Mouse (Mus musculus): Measurements from ENCODE around the gene Rbfox2. TPM values are rescaled to one million over a fixed set of nuclear protein-coding genes. Genes with fewer than 3 reads are reported as not detected.
A peak's percentile ranks its signal among the peaks of the same experiment; 100 is the strongest.

The Rbfox2 gene
- polyA plus RNA-seq, 1 experiment from 2014 or later = 69.4 TPM

GRCm38 (mm10) chr15:77226831-77227354, 79.9 kb downstream of the Rbfox2 start:
- Histone ChIP-seq H3K27ac (replicated peaks) (no peak overlapping the region; the same call in 1 of the 2 replicates), H3K4me2 (replicated peaks) (no peak overlapping the region), H3K4me3 (replicated peaks) (no peak overlapping the region), H3K9ac (no peak overlapping the region), H3K4me1 (peaks cover 13% of the 10 kb centered on the region), H3K36me3 (no peaks in the 10 kb centered on the region), H3K27me3 (no peaks in the 10 kb centered on the region), H3K9me3 (replicated peaks) (no peaks in the 10 kb centered on the region)
- no peak for ATAC-seq (ENCODE audit: insufficient number of reproducible peaks, low FRiP score, low TSS enrichment, low read depth)
- WGBS = 61% methylated on average over 7 of the region's 7 CpGs

GRCm38 (mm10) chr15:77225858-77226257, 80.9 kb downstream of the Rbfox2 start:
- 20% methylated on average over 4 of the region's 4 CpGs for WGBS

GRCm38 (mm10) chr15:77225274-77225673, 81.5 kb downstream of the Rbfox2 start:
- Histone ChIP-seq H3K4me2 (replicated peaks) (no peak overlapping the region), H3K27ac (replicated peaks) (no peak overlapping the region), H3K27me3 (no peaks in the 10 kb centered on the region), H3K9ac (no peak overlapping the region), H3K9me3 (replicated peaks) (no peaks in the 10 kb centered on the region), H3K36me3 (no peaks in the 10 kb centered on the region), H3K4me1 (peaks cover 14% of the 10 kb centered on the region), H3K4me3 (replicated peaks) (no peak overlapping the region)
- ATAC-seq (ENCODE audit: insufficient number of reproducible peaks, low FRiP score, low TSS enrichment, low read depth) = no peak

More at GRCm38 (mm10) chr15:77225858-77226257, 80.9 kb downstream of the Rbfox2 start:
- H3K9me3 ChIP-seq (replicated peaks) = no peaks in the 10 kb centered on the region
- ATAC-seq (ENCODE audit: insufficient number of reproducible peaks, low FRiP score, low TSS enrichment, low read depth) = no peak
- H3K27ac ChIP-seq (replicated peaks) = peak overlapping the region; percentile 40
- no peaks in the 10 kb centered on the region for H3K27me3 ChIP-seq
- H3K9ac ChIP-seq = no peak overlapping the region
- no peak overlapping the region for H3K4me3 ChIP-seq (replicated peaks)
- no peaks in the 10 kb centered on the region for H3K36me3 ChIP-seq
- H3K4me1 ChIP-seq = peaks cover 13% of the 10 kb centered on the region
- H3K4me2 ChIP-seq (replicated peaks) = no peak overlapping the region

- Histone ChIP-seq H3K4me2 (replicated peaks) (no peak overlapping the region), H3K27me3 (no peaks in the 10 kb centered on the region), H3K27ac (replicated peaks) (no peak overlapping the region), H3K9me3 (replicated peaks) (no peaks in the 10 kb centered on the region), H3K36me3 (no peaks in the 10 kb centered on the region), H3K4me3 (replicated peaks) (no peak overlapping the region), H3K9ac (no peak overlapping the region), H3K4me1 (peaks cover 37% of the 10 kb centered on the region)
- no peak for ATAC-seq (ENCODE audit: insufficient number of reproducible peaks, low FRiP score, low TSS enrichment, low read depth)
- WGBS = 74% methylated on average over 4 of the region's 4 CpGs
These were observed 86.0 kb downstream of the Rbfox2 start for GRCm38 (mm10) chr15:77220833-77221232.

- H3K27ac ChIP-seq (replicated peaks) = no peak overlapping the region; the same call in 1 of the 2 replicates
- peaks cover 39% of the 10 kb centered on the region for H3K4me1 ChIP-seq
- no peaks in the 10 kb centered on the region for H3K9me3 ChIP-seq (replicated peaks)
- H3K4me2 ChIP-seq (replicated peaks) = no peak overlapping the region
- no peaks in the 10 kb centered on the region for H3K27me3 ChIP-seq
- H3K4me3 ChIP-seq (replicated peaks) = no peak overlapping the region
- no peaks in the 10 kb centered on the region for H3K36me3 ChIP-seq
- ATAC-seq (ENCODE audit: insufficient number of reproducible peaks, low FRiP score, low TSS enrichment, low read depth) = no peak
- no peak overlapping the region for H3K9ac ChIP-seq
These were observed 86.7 kb downstream of the Rbfox2 start for GRCm38 (mm10) chr15:77220137-77220536.

- no peak for ATAC-seq (ENCODE audit: insufficient number of reproducible peaks, low FRiP score, low TSS enrichment, low read depth)
- Histone ChIP-seq H3K4me1 (peaks cover 43% of the 10 kb centered on the region), H3K9me3 (replicated peaks) (no peaks in the 10 kb centered on the region), H3K27me3 (no peaks in the 10 kb centered on the region), H3K9ac (no peak overlapping the region), H3K4me2 (replicated peaks) (no peak overlapping the region), H3K27ac (replicated peaks) (no peak overlapping the region), H3K4me3 (replicated peaks) (no peak overlapping the region), H3K36me3 (no peaks in the 10 kb centered on the region)
- 39% methylated on average over 1 of the region's 1 CpGs for WGBS
These were observed 87.2 kb downstream of the Rbfox2 start for GRCm38 (mm10) chr15:77219571-77219970.

- H3K27me3 ChIP-seq = no peaks in the 10 kb centered on the region
- H3K4me1 ChIP-seq = peaks cover 58% of the 10 kb centered on the region
- no peak overlapping the region for H3K4me3 ChIP-seq (replicated peaks)
- H3K9ac ChIP-seq = no peak overlapping the region
- 82% methylated on average over 3 of the region's 3 CpGs for WGBS
- H3K4me2 ChIP-seq (replicated peaks) = no peak overlapping the region
- H3K27ac ChIP-seq (replicated peaks) = 0 out of 2 replicates have a peak overlapping the region, but pooled peaks have one; percentile 18
- no peaks in the 10 kb centered on the region for H3K9me3 ChIP-seq (replicated peaks)
- H3K36me3 ChIP-seq = no peaks in the 10 kb centered on the region
- no peak for ATAC-seq (ENCODE audit: insufficient number of reproducible peaks, low FRiP score, low TSS enrichment, low read depth)
These were observed 88.8 kb downstream of the Rbfox2 start for GRCm38 (mm10) chr15:77218007-77218406.

- ATAC-seq (ENCODE audit: insufficient number of reproducible peaks, low FRiP score, low TSS enrichment, low read depth) = no peak
- Histone ChIP-seq H3K36me3 (no peaks in the 10 kb centered on the region), H3K9ac (no peak overlapping the region), H3K4me1 (peaks cover 59% of the 10 kb centered on the region), H3K4me3 (replicated peaks) (no peak overlapping the region), H3K27ac (replicated peaks) (peak overlapping the region; percentile 18; the same call in 1 of the 2 replicates), H3K9me3 (replicated peaks) (no peaks in the 10 kb centered on the region), H3K4me2 (replicated peaks) (no peak overlapping the region), H3K27me3 (no peaks in the 10 kb centered on the region)
- 28% methylated on average over 1 of the region's 1 CpGs for whole genome bisulfite sequencing
These were observed 89.3 kb downstream of the Rbfox2 start for GRCm38 (mm10) chr15:77217523-77217922.

GRCm38 (mm10) chr15:77216704-77217103, 90.1 kb downstream of the Rbfox2 start:
- H3K9ac ChIP-seq = no peak overlapping the region
- whole genome bisulfite sequencing = 63% methylated on average over 6 of the region's 6 CpGs
- H3K4me2 ChIP-seq (replicated peaks) = no peak overlapping the region
- H3K4me1 ChIP-seq = peaks cover 62% of the 10 kb centered on the region
- H3K27ac ChIP-seq (replicated peaks) = 0 out of 2 replicates have a peak overlapping the region, but pooled peaks have one; percentile 85
- H3K9me3 ChIP-seq (replicated peaks) = no peaks in the 10 kb centered on the region
- no peaks in the 10 kb centered on the region for H3K36me3 ChIP-seq
- H3K27me3 ChIP-seq = no peaks in the 10 kb centered on the region
- no peak overlapping the region for H3K4me3 ChIP-seq (replicated peaks)
- ATAC-seq (ENCODE audit: insufficient number of reproducible peaks, low FRiP score, low TSS enrichment, low read depth) = no peak

- Histone ChIP-seq H3K4me1 (peaks cover 61% of the 10 kb centered on the region), H3K4me3 (replicated peaks) (no peak overlapping the region), H3K9me3 (replicated peaks) (no peaks in the 10 kb centered on the region), H3K27ac (replicated peaks) (peak overlapping the region; percentile 85), H3K27me3 (no peaks in the 10 kb centered on the region), H3K36me3 (no peaks in the 10 kb centered on the region), H3K9ac (no peak overlapping the region), H3K4me2 (replicated peaks) (peak overlapping the region; percentile 33)
- 7% methylated on average over 5 of the region's 5 CpGs for WGBS
- ATAC-seq (ENCODE audit: insufficient number of reproducible peaks, low FRiP score, low TSS enrichment, low read depth) = 0 out of 2 replicates have a peak, but pooled peaks have one; percentile 21
These were observed 91.5 kb downstream of the Rbfox2 start for GRCm38 (mm10) chr15:77215178-77215800.

- WGBS = 27% methylated on average over 8 of the region's 8 CpGs
These were observed 92.2 kb downstream of the Rbfox2 start for GRCm38 (mm10) chr15:77214410-77215107.

More at GRCm38 (mm10) chr15:77214410-77215107, 92.2 kb downstream of the Rbfox2 start:
- Histone ChIP-seq H3K9ac (no peak overlapping the region), H3K4me2 (replicated peaks) (peak overlapping the region; percentile 3; the same call in 1 of the 2 replicates), H3K4me1 (peaks cover 60% of the 10 kb centered on the region), H3K36me3 (no peaks in the 10 kb centered on the region), H3K27me3 (no peaks in the 10 kb centered on the region), H3K27ac (replicated peaks) (peak overlapping the region; percentile 85), H3K9me3 (replicated peaks) (no peaks in the 10 kb centered on the region), H3K4me3 (replicated peaks) (no peak overlapping the region)
- ATAC-seq (ENCODE audit: insufficient number of reproducible peaks, low FRiP score, low TSS enrichment, low read depth) = peak; percentile 89

All from embryonic facial prominence, embryonic 15.5 days (tissue).